Mouse (Mus musculus) intestine, embryonic 14.5 days (tissue): ENCODE data around the gene BC024978. TPM values are rescaled to one million over a fixed set of nuclear protein-coding genes. Genes with fewer than 3 reads are reported as not detected.
A peak's percentile ranks its signal among the peaks of the same experiment; 100 is the strongest.

Experiments used
- ATAC-seq: fragments of 200-750 bp; cut with Nextera tagmentation; replicated peaks from 2 replicates; pipeline ENCODE4 v1.8.0; 2017; ENCODE audit warnings: low read depth, moderate number of reproducible peaks, moderate TSS enrichment, moderate library complexity; ENCODE audit not compliant: low FRiP score, low TSS enrichment
- DNase-seq: peaks from one replicate; pipeline ENCODE4 v3.0.0-alpha.2; 2018; ENCODE audit warnings: low spot score
- H3K27ac ChIP-seq: fragments of 300-500 bp; sonication (generic); 2 replicates; pipeline ENCODE4 v1.5.1; 2014; ENCODE audit warnings: low read depth, mild to moderate bottlenecking, control low read depth
- H3K27me3 ChIP-seq: fragments of 300-500 bp; sonication (generic); replicated peaks from 2 replicates; pipeline ENCODE4 v1.6.1; 2014; ENCODE audit warnings: low read length, control low read depth; ENCODE audit not compliant: control insufficient read depth, insufficient read depth
- H3K36me3 ChIP-seq: fragments of 300-500 bp; sonication (generic); 2 replicates; pipeline ENCODE4 v1.6.1; 2014; ENCODE audit warnings: low read length, control low read depth; ENCODE audit not compliant: control insufficient read depth, insufficient read depth
- H3K4me1 ChIP-seq: fragments of 300-500 bp; sonication (generic); replicated peaks from 2 replicates; pipeline ENCODE4 v1.6.1; 2014; ENCODE audit warnings: low read length, control low read depth, mixed read lengths; ENCODE audit not compliant: control insufficient read depth, insufficient read depth
- H3K4me2 ChIP-seq: fragments of 300-500 bp; sonication (generic); 2 replicates; pipeline ENCODE4 v1.6.1; 2014; ENCODE audit warnings: low read length
- H3K4me3 ChIP-seq: fragments of 300-500 bp; sonication (generic); 2 replicates; pipeline ENCODE4 v1.5.1; 2014; ENCODE audit warnings: low read depth, low read length, control low read depth, mixed read lengths
- H3K9ac ChIP-seq: fragments of 300-500 bp; sonication (generic); 2 replicates; pipeline ENCODE4 v1.6.1; 2014; ENCODE audit warnings: mild to moderate bottlenecking, low read length
- H3K9me3 ChIP-seq: fragments of 300-500 bp; sonication (generic); 2 replicates; pipeline ENCODE4 v1.6.1; 2016; ENCODE audit warnings: low read length, control low read depth; ENCODE audit not compliant: control insufficient read depth
- WGBS: fragments of 180-500 bp; shearing (Covaris S2); extraction: QIAGEN DNeasy Blood & Tissue Kit; methylation state at CpG from one replicate; pipeline ENCODE4 v1.1.7; 2014; 5-methylcytosine and 5-hydroxymethylcytosine counted together
- polyA plus RNA-seq: library from polyadenylated mRNA; unstranded; fragments of >200 nt; fragmentation: Nextera tagmentation; extraction: Ambion mirVana; gene quantifications from 2 replicates; pipeline ENCODE4 v1.2.1, GENCODE M21; 2014

BC024978 gene
- polyA plus RNA-seq, 1 experiment from 2014 or later: 4.6 TPM

GRCm38 (mm10) chr7:27222538-27222937, 27.0 kb downstream of the BC024978 start:
- DNase-seq: no peak
- no peak overlapping the region for H3K27ac ChIP-seq
- 72% methylated on average over 1 of the region's 1 CpGs for WGBS
- no peaks in the 10 kb centered on the region for H3K9me3 ChIP-seq
- H3K4me1 ChIP-seq: peaks cover 37% of the 10 kb centered on the region
- ATAC-seq: no peak
- H3K4me2 ChIP-seq: no peak overlapping the region
- H3K9ac ChIP-seq: no peak overlapping the region
- H3K27me3 ChIP-seq: no peaks in the 10 kb centered on the region
- no peak overlapping the region for H3K4me3 ChIP-seq
- H3K36me3 ChIP-seq: peaks cover 30% of the 10 kb centered on the region

- DNase-seq: peak; percentile 77
- no peaks in the 10 kb centered on the region for H3K9me3 ChIP-seq
- 58% methylated on average over 11 of the region's 11 CpGs for WGBS
- H3K27me3 ChIP-seq: no peaks in the 10 kb centered on the region
- H3K4me2 ChIP-seq: peak overlapping the region; percentile 77
- peak; percentile 52 for ATAC-seq
- peak overlapping the region; percentile 64 for H3K27ac ChIP-seq
- peaks cover 41% of the 10 kb centered on the region for H3K4me1 ChIP-seq
- H3K36me3 ChIP-seq: peaks cover 10% of the 10 kb centered on the region
- peak overlapping the region; percentile 30; the same call in 1 of the 2 replicates for H3K9ac ChIP-seq
- H3K4me3 ChIP-seq: peak overlapping the region; percentile 84
Measured at GRCm38 (mm10) chr7:27224877-27225575, 29.4 kb downstream of the BC024978 start.

- no peak for ATAC-seq
- Histone ChIP-seq H3K27me3 (no peaks in the 10 kb centered on the region), H3K4me2 (peak overlapping the region; percentile 77), H3K9ac (peak overlapping the region; percentile 85), H3K27ac (no peak overlapping the region), H3K4me1 (peaks cover 46% of the 10 kb centered on the region), H3K4me3 (peak overlapping the region; percentile 84), H3K9me3 (no peaks in the 10 kb centered on the region), H3K36me3 (no peaks in the 10 kb centered on the region)
- WGBS: 21% methylated on average over 9 of the region's 9 CpGs
- no peak for DNase-seq
Measured at GRCm38 (mm10) chr7:27227276-27227675, 31.7 kb downstream of the BC024978 start.

GRCm38 (mm10) chr7:27227676-27228075, 32.1 kb downstream of the BC024978 start:
- DNase-seq (no peak), ATAC-seq (0 out of 2 replicates have a peak, but pooled peaks have one; percentile 0)
- Histone ChIP-seq H3K27ac (peak overlapping the region; percentile 85), H3K9me3 (no peaks in the 10 kb centered on the region), H3K4me1 (peaks cover 46% of the 10 kb centered on the region), H3K9ac (peak overlapping the region; percentile 85), H3K4me2 (peak overlapping the region; percentile 77), H3K4me3 (peak overlapping the region; percentile 84), H3K36me3 (no peaks in the 10 kb centered on the region), H3K27me3 (no peaks in the 10 kb centered on the region)
- WGBS: 3% methylated on average over 10 of the region's 10 CpGs

GRCm38 (mm10) chr7:27228281-27228821, 32.8 kb downstream of the BC024978 start, which contains the start of gene Itpkc:
Itpkc (minus strand) TSS chr7:27228661.
- H3K4me1 ChIP-seq: peaks cover 44% of the 10 kb centered on the region
- peak within 1 kb of the TSS; percentile 84 for H3K4me3 ChIP-seq
- H3K27me3 ChIP-seq: no peaks in the 10 kb centered on the region
- peak within 1 kb of the TSS; percentile 85 for H3K9ac ChIP-seq
- ATAC-seq (peak; percentile 76), DNase-seq (peak; percentile 96)
- H3K36me3 ChIP-seq: no peaks in the 10 kb centered on the region
- peak within 1 kb of the TSS; percentile 85 for H3K27ac ChIP-seq
- WGBS: under 1% methylated on average over 49 of the region's 49 CpGs
- peak within 1 kb of the TSS; percentile 77 for H3K4me2 ChIP-seq
- no peaks in the 10 kb centered on the region for H3K9me3 ChIP-seq

GRCm38 (mm10) chr7:27228865-27229264, 33.3 kb downstream of the BC024978 start:
- Histone ChIP-seq H3K9me3 (no peaks in the 10 kb centered on the region), H3K4me3 (peak overlapping the region; percentile 84), H3K27ac (peak overlapping the region; percentile 85), H3K4me1 (peaks cover 48% of the 10 kb centered on the region), H3K4me2 (peak overlapping the region; percentile 77), H3K27me3 (no peaks in the 10 kb centered on the region), H3K9ac (peak overlapping the region; percentile 85), H3K36me3 (no peaks in the 10 kb centered on the region)
- DNase-seq (no peak), ATAC-seq (no peak)
- 13% methylated on average over 6 of the region's 6 CpGs for WGBS

GRCm38 (mm10) chr7:27230781-27231180, 35.2 kb downstream of the BC024978 start:
- H3K27ac ChIP-seq: no peak overlapping the region
- ATAC-seq (no peak), DNase-seq (no peak)
- H3K4me2 ChIP-seq: no peak overlapping the region
- H3K27me3 ChIP-seq: no peaks in the 10 kb centered on the region
- no peak overlapping the region for H3K9ac ChIP-seq
- no peaks in the 10 kb centered on the region for H3K36me3 ChIP-seq
- 70% methylated on average over 4 of the region's 4 CpGs for WGBS
- no peak overlapping the region for H3K4me3 ChIP-seq
- peaks cover 32% of the 10 kb centered on the region for H3K4me1 ChIP-seq
- H3K9me3 ChIP-seq: no peaks in the 10 kb centered on the region

- Histone ChIP-seq H3K9ac (no peak overlapping the region), H3K4me3 (no peak overlapping the region), H3K27ac (0 out of 2 replicates have a peak overlapping the region, but pooled peaks have one; percentile 22), H3K9me3 (no peaks in the 10 kb centered on the region), H3K27me3 (no peaks in the 10 kb centered on the region), H3K4me2 (no peak overlapping the region), H3K4me1 (peaks cover 22% of the 10 kb centered on the region), H3K36me3 (no peaks in the 10 kb centered on the region)
- ATAC-seq: no peak
- no peak for DNase-seq
- WGBS: 57% methylated on average over 7 of the region's 7 CpGs
Measured at GRCm38 (mm10) chr7:27231693-27232331, 36.2 kb downstream of the BC024978 start.
